Mouse (Mus musculus) liver, adult 2 months (tissue): ENCODE measurements around the gene Lrp1. TPM values are rescaled to one million over a fixed set of nuclear protein-coding genes. Genes with fewer than 3 reads are reported as not detected.

ENCODE experiments used
- DNase-seq: peaks from one replicate; pipeline ENCODE4 v3.0.0-alpha.2; 2011; ENCODE audit warnings: low read depth, low spot score; ENCODE audit errors: extremely low read depth
- H3K27ac ChIP-seq: fragments of 200-500 bp; replicated peaks from 2 replicates; pipeline ENCODE4 v1.5.1; 2012; ENCODE audit warnings: low read depth, mild to moderate bottlenecking, control low read depth, inconsistent platforms, low read length; ENCODE audit not compliant: insufficient read depth
- H3K27me3 ChIP-seq: fragments of 200-500 bp; 2 replicates; pipeline ENCODE4 v1.6.1; 2012; ENCODE audit warnings: mild to moderate bottlenecking, moderate library complexity, low read length, inconsistent platforms; ENCODE audit not compliant: control insufficient read depth, insufficient read depth
- H3K36me3 ChIP-seq: fragments of 200-500 bp; 2 replicates; pipeline ENCODE4 v1.6.1; 2012; ENCODE audit warnings: low read length, inconsistent platforms; ENCODE audit not compliant: control insufficient read depth, insufficient read depth
- H3K4me1 ChIP-seq: fragments of 200-500 bp; 2 replicates; pipeline ENCODE4 v1.6.1; 2011; ENCODE audit warnings: low read length; ENCODE audit not compliant: control insufficient read depth, insufficient read depth
- H3K4me3 ChIP-seq: fragments of 200-500 bp; 2 replicates; pipeline ENCODE4 v1.5.1; 2011; ENCODE audit warnings: low read depth, mild to moderate bottlenecking, control low read depth, low read length, moderate library complexity; ENCODE audit not compliant: insufficient read depth
- H3K79me2 ChIP-seq: fragments of 200-500 bp; 2 replicates; pipeline ENCODE4 v1.6.1; 2012; ENCODE audit warnings: inconsistent platforms, mild to moderate bottlenecking, low read length, moderate library complexity; ENCODE audit not compliant: control insufficient read depth, insufficient read depth
- H3K9ac ChIP-seq: fragments of 200-500 bp; 2 replicates; pipeline ENCODE4 v1.6.1; 2012; ENCODE audit warnings: low read depth, mild to moderate bottlenecking, control low read depth, inconsistent platforms, low read length
- CTCF ChIP-seq: fragments of 200-500 bp; IDR thresholded peaks from 2 replicates; pipeline ENCODE4 v1.5.1; 2011; ENCODE audit warnings: low read depth, low read length, control low read depth
- POLR2A ChIP-seq: fragments of 200-500 bp; IDR thresholded peaks from 2 replicates; pipeline ENCODE4 v1.6.1; 2011; ENCODE audit warnings: low read length, control low read depth; ENCODE audit not compliant: insufficient read depth; ENCODE audit errors: extremely low read depth
- WGBS: fragments of 180-500 bp; shearing (Covaris S2); methylation state at CpG from one replicate; pipeline ENCODE4 v1.1.7; 2018; 5-methylcytosine and 5-hydroxymethylcytosine counted together
- polyA plus RNA-seq: library from polyadenylated mRNA; depleted of rRNA; stranded (reverse); fragments of >200 nt; gene quantifications from 2 replicates; pipeline ENCODE4 v1.2.3, GENCODE M21; 2012; rRNA removed
- total RNA-seq: library from RNA; depleted of rRNA; stranded (reverse); fragments of >200 nt; gene quantifications from 2 replicates; pipeline ENCODE4 v1.2.3, GENCODE M21; 2014; rRNA removed

Lrp1 gene
- total and polyA plus RNA-seq, 2 experiments = 193 to 354 TPM

GRCm38 (mm10) chr10:127496156-127496555 lies 124.8 kb downstream of the Lrp1 start:
- WGBS = 98% methylated on average over 3 of the region's 3 CpGs
- Histone ChIP-seq H3K4me1 (no peaks in the 10 kb centered on the region), H3K9ac (no peak overlapping the region), H3K27me3 (no peaks in the 10 kb centered on the region), H3K27ac (no peak overlapping the region), H3K4me3 (no peak overlapping the region), H3K79me2 (no peaks in the 10 kb centered on the region), H3K36me3 (peaks cover 22% of the 10 kb centered on the region)
- no peak for DNase-seq
- TF ChIP-seq POLR2A = no peak
- no peak for TF ChIP-seq CTCF

DNA sequence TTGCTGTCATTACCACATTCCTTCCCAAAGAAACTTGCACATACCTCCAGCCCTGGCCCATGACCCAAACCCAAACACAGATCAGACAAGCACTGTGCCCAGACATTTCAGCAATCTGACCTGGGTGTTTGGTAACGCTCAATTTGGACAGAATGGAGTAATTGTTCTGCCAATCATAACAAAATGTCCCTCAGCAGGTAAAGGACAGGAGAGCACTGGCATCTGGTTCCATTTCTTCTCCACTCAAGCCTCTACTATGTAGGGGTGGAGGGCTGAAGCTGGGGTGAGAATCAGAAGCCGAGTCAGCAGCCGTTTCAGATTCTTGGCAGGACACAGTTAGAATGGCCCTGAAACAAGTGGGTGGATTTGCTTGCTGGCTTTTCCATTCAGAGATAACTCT lies 128.8 kb downstream of the Lrp1 start:
- Histone ChIP-seq H3K27ac (0 out of 2 replicates have a peak overlapping the region, but pooled peaks have one; percentile 16), H3K9ac (no peak overlapping the region), H3K36me3 (peaks cover 36% of the 10 kb centered on the region), H3K4me1 (no peaks in the 10 kb centered on the region), H3K27me3 (no peaks in the 10 kb centered on the region), H3K79me2 (no peaks in the 10 kb centered on the region), H3K4me3 (no peak overlapping the region)
- WGBS = 20% methylated on average over 3 of the region's 3 CpGs
- TF ChIP-seq POLR2A (no peak), CTCF (no peak)
- DNase-seq = peak; percentile 92

DNA sequence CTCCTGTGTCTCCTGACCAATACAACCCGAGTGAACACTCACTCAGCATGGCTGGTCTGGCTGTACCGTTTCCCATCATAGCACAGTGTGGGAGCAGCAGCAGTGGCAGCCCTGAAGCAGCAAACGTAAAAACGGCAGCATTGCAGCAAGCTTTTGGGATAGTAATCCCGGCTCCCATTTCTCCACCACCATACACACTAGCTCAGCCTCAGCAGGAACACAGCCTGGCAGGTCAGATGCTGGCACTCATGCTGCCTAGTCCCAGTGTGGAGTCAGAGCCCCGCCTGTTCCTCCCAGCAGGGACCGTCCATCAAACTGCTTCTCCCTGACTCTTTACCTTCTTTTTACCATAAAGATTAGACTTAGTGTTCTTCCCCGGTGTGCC lies 129.8 kb downstream of the Lrp1 start:
- Histone ChIP-seq H3K79me2 (no peaks in the 10 kb centered on the region), H3K4me1 (no peaks in the 10 kb centered on the region), H3K27me3 (no peaks in the 10 kb centered on the region), H3K36me3 (peaks cover 33% of the 10 kb centered on the region), H3K9ac (no peak overlapping the region), H3K27ac (no peak overlapping the region), H3K4me3 (no peak overlapping the region)
- WGBS = 89% methylated on average over 8 of the region's 8 CpGs
- TF ChIP-seq CTCF = no peak
- no peak for TF ChIP-seq POLR2A
- no peak for DNase-seq

- Histone ChIP-seq H3K4me1 (no peaks in the 10 kb centered on the region), H3K27ac (no peak overlapping the region), H3K36me3 (peaks cover 36% of the 10 kb centered on the region), H3K9ac (no peak overlapping the region), H3K79me2 (no peaks in the 10 kb centered on the region), H3K27me3 (no peaks in the 10 kb centered on the region), H3K4me3 (no peak overlapping the region)
- TF ChIP-seq POLR2A (no peak), CTCF (no peak)
- WGBS = 94% methylated on average over 18 of the region's 18 CpGs
- no peak for DNase-seq
These were observed 130.5 kb downstream of the Lrp1 start for GRCm38 (mm10) chr10:127490160-127491127.

GRCm38 (mm10) chr10:127488856-127489255 lies 132.1 kb downstream of the Lrp1 start:
- Histone ChIP-seq H3K36me3 (peaks cover 35% of the 10 kb centered on the region), H3K4me3 (no peak overlapping the region), H3K4me1 (no peaks in the 10 kb centered on the region), H3K27me3 (no peaks in the 10 kb centered on the region), H3K9ac (no peak overlapping the region), H3K79me2 (no peaks in the 10 kb centered on the region), H3K27ac (no peak overlapping the region)
- TF ChIP-seq CTCF (no peak), POLR2A (no peak)
- WGBS = 92% methylated on average over 7 of the region's 7 CpGs
- DNase-seq = no peak

Other genes starting within 250 kb of the Lrp1 start
- gene R3hdm2, start 240.8 kb downstream of the Lrp1 start, total RNA-seq = 15.8 and 17.5 TPM in 2 replicates
- gene R3hdm2, start 240.8 kb downstream of the Lrp1 start, polyA plus RNA-seq = 66.9 and 70.1 TPM in 2 replicates
- 0.20 and 0.37 TPM in 2 replicates for gene Stac3, start 119.5 kb downstream of the Lrp1 start, total RNA-seq
- 0.42 and 0.49 TPM in 2 replicates for gene Stac3, start 119.5 kb downstream of the Lrp1 start, polyA plus RNA-seq
- 0.09 and 0.40 TPM in 2 replicates for gene Ndufa4l2, start 106.2 kb downstream of the Lrp1 start, total RNA-seq
- 4.0 and 4.4 TPM in 2 replicates for gene Ndufa4l2, start 106.2 kb downstream of the Lrp1 start, polyA plus RNA-seq
- 130 and 154 TPM in 2 replicates for gene Shmt2, start 98.7 kb downstream of the Lrp1 start, total RNA-seq
- gene Shmt2, start 98.7 kb downstream of the Lrp1 start, polyA plus RNA-seq = 309 and 324 TPM in 2 replicates
- gene Nxph4, start 86.6 kb downstream of the Lrp1 start, total RNA-seq = not detected in 2 replicates
- gene Nxph4, start 86.6 kb downstream of the Lrp1 start, polyA plus RNA-seq = 0.05 TPM in 1 of 2 replicates, not detected in the other
- gene Stat6, start 21.8 kb upstream of the Lrp1 start, total RNA-seq = 27.7 and 29.1 TPM in 2 replicates
- gene Stat6, start 21.8 kb upstream of the Lrp1 start, polyA plus RNA-seq = 29.4 and 44.7 TPM in 2 replicates
- 5.5 and 6.3 TPM in 2 replicates for gene Nemp1, start 45.8 kb upstream of the Lrp1 start, total RNA-seq
- 2.0 and 2.7 TPM in 2 replicates for gene Nemp1, start 45.8 kb upstream of the Lrp1 start, polyA plus RNA-seq
- gene Nab2, start 47.4 kb upstream of the Lrp1 start, total RNA-seq = 8.9 and 13.4 TPM in 2 replicates
- 16.0 and 16.6 TPM in 2 replicates for gene Nab2, start 47.4 kb upstream of the Lrp1 start, polyA plus RNA-seq
- 0.18 TPM in 1 of 2 replicates, not detected in the other for gene Myo1a, start 84.0 kb upstream of the Lrp1 start, total RNA-seq
- gene Myo1a, start 84.0 kb upstream of the Lrp1 start, polyA plus RNA-seq = 0.02 TPM in 1 of 2 replicates, not detected in the other
- gene Tac2, start 103.3 kb upstream of the Lrp1 start, total RNA-seq = not detected in 2 replicates
- gene Tac2, start 103.3 kb upstream of the Lrp1 start, polyA plus RNA-seq = not detected in 2 replicates
- 4.1 and 5.8 TPM in 2 replicates for gene Zbtb39, start 118.4 kb upstream of the Lrp1 start, total RNA-seq
- gene Zbtb39, start 118.4 kb upstream of the Lrp1 start, polyA plus RNA-seq = 5.3 and 5.9 TPM in 2 replicates
- gene Gpr182, start 130.6 kb upstream of the Lrp1 start, total RNA-seq = 4.8 and 8.8 TPM in 2 replicates
- 18.4 and 26.2 TPM in 2 replicates for gene Gpr182, start 130.6 kb upstream of the Lrp1 start, polyA plus RNA-seq
- gene Rdh1, start 138.6 kb upstream of the Lrp1 start, total RNA-seq = 0.18 and 0.27 TPM in 2 replicates
- 0.20 TPM in 2 replicates for gene Rdh1, start 138.6 kb upstream of the Lrp1 start, polyA plus RNA-seq
- not detected in 2 replicates for gene Rdh16f1, start 138.6 kb upstream of the Lrp1 start, total RNA-seq
- gene Rdh16f1, start 138.6 kb upstream of the Lrp1 start, polyA plus RNA-seq = not detected in 2 replicates
- 75.6 and 121 TPM in 2 replicates for gene Rdh9, start 155.2 kb upstream of the Lrp1 start, total RNA-seq
- 54.4 and 60.2 TPM in 2 replicates for gene Rdh9, start 155.2 kb upstream of the Lrp1 start, polyA plus RNA-seq
- 74.0 and 111 TPM in 2 replicates for gene Rdh16, start 180.0 kb upstream of the Lrp1 start, total RNA-seq
- gene Rdh16, start 180.0 kb upstream of the Lrp1 start, polyA plus RNA-seq = 43.8 and 55.8 TPM in 2 replicates
- gene Rdh19, start 228.8 kb upstream of the Lrp1 start, total RNA-seq = not detected in 2 replicates
- 0.05 TPM in 1 of 2 replicates, not detected in the other for gene Rdh19, start 228.8 kb upstream of the Lrp1 start, polyA plus RNA-seq
- 282 and 329 TPM in 2 replicates for gene Rdh16f2, start 245.3 kb upstream of the Lrp1 start, total RNA-seq
- gene Rdh16f2, start 245.3 kb upstream of the Lrp1 start, polyA plus RNA-seq = 281 and 297 TPM in 2 replicates